Mouse (Mus musculus) forelimb bud, embryonic 11.5 days (tissue): ENCODE measurements around the gene Ccdc87.
"Not testable (repeated sequence)": the region's sequence is repeated elsewhere in the genome, so short reads cannot be mapped to it uniquely, and the experiment has no call there.

Source experiments
- DNase-seq: peaks from one replicate; pipeline ENCODE4 v3.0.0-alpha.2; 2012; ENCODE audit warnings: low read depth, low spot score

Ccdc87 gene

GRCm38 (mm10) chr19:4839149-4839548 is at the start of gene Ccdc87, which contains the start of gene Ccs:
Gene Ccdc87, plus strand, starts transcription at chr19:4839366.
Gene Ccs, minus strand, starts transcription at chr19:4839332.
- DNase-seq = peak; percentile 94

GRCm38 (mm10) chr19:4793281-4793830 is 45.8 kb upstream of the Ccdc87 start:
- no peak for DNase-seq

GRCm38 (mm10) chr19:4793831-4794422 is 45.2 kb upstream of the Ccdc87 start, which contains the start of gene Rbm4:
Gene Rbm4, minus strand, starts transcription at chr19:4793901.
- peak; percentile 100 for DNase-seq

GRCm38 (mm10) chr19:4795929-4796328 is 43.2 kb upstream of the Ccdc87 start:
- DNase-seq = no peak

- no peak for DNase-seq
These were observed 41.3 kb upstream of the Ccdc87 start for GRCm38 (mm10) chr19:4797846-4798245.

- no peak for DNase-seq
These were observed 40.1 kb upstream of the Ccdc87 start for GRCm38 (mm10) chr19:4799083-4799482.

- DNase-seq = no peak
These were observed 36.5 kb upstream of the Ccdc87 start for GRCm38 (mm10) chr19:4802691-4803091.

- no peak for DNase-seq
These were observed 35.9 kb upstream of the Ccdc87 start for GRCm38 (mm10) chr19:4803283-4803682.

- DNase-seq = no peak
These were observed 28.9 kb upstream of the Ccdc87 start for GRCm38 (mm10) chr19:4810309-4810708.

- no peak for DNase-seq
These were observed 28.5 kb upstream of the Ccdc87 start for GRCm38 (mm10) chr19:4810746-4811062.

- peak; percentile 98 for DNase-seq
These were observed 27.9 kb upstream of the Ccdc87 start, which contains the start of the genes Gm21992 and Rbm14 for GRCm38 (mm10) chr19:4811063-4811908. Gene Gm21992, minus strand, starts transcription at chr19:4811612. Gene Rbm14, minus strand, starts transcription at chr19:4811634.

GRCm38 (mm10) chr19:4811909-4812242 is 27.3 kb upstream of the Ccdc87 start:
- DNase-seq = no peak

GRCm38 (mm10) chr19:4812334-4812949 is 26.7 kb upstream of the Ccdc87 start:
- DNase-seq = not testable (repeated sequence)

- DNase-seq = no peak
These were observed 26.2 kb upstream of the Ccdc87 start for GRCm38 (mm10) chr19:4813015-4813414.

GRCm38 (mm10) chr19:4817182-4817835 is 21.9 kb upstream of the Ccdc87 start:
- no peak for DNase-seq

GRCm38 (mm10) chr19:4820678-4821303 is 18.4 kb upstream of the Ccdc87 start:
- no peak for DNase-seq

- no peak for DNase-seq
These were observed 10.6 kb upstream of the Ccdc87 start for GRCm38 (mm10) chr19:4828444-4829114.

- DNase-seq = no peak
These were observed 10.0 kb upstream of the Ccdc87 start for GRCm38 (mm10) chr19:4829156-4829555.

GRCm38 (mm10) chr19:4833977-4834376 is 5.2 kb upstream of the Ccdc87 start:
- DNase-seq = no peak

- no peak for DNase-seq
These were observed 3.1 kb upstream of the Ccdc87 start for GRCm38 (mm10) chr19:4836096-4836495.

GRCm38 (mm10) chr19:4837049-4837448 is 2.1 kb upstream of the Ccdc87 start:
- DNase-seq = no peak
